Mouse (Mus musculus): Measurements from ENCODE around the gene Pkm.

The Pkm gene

DNA sequence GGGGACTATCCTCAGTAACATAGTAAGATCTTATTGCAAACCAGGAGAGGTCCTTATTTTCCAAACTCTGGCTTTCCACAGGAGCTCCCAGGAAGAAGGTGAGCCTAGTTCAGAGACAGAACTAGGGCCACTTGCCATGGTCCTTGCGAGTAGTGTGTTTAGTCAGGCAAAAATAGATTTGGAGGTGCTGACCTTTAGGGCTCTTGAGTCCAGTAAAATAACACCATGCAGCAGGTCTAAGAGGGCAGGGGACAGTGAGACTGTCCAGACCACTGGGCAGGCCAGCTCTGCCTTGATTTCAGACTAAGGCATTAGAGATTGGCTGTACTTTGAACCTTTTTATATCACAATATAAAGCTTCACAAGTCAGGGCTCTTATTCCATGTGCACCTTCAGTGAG is 10.6 kb downstream of the Pkm start:
- no peak for DNase-seq

DNA sequence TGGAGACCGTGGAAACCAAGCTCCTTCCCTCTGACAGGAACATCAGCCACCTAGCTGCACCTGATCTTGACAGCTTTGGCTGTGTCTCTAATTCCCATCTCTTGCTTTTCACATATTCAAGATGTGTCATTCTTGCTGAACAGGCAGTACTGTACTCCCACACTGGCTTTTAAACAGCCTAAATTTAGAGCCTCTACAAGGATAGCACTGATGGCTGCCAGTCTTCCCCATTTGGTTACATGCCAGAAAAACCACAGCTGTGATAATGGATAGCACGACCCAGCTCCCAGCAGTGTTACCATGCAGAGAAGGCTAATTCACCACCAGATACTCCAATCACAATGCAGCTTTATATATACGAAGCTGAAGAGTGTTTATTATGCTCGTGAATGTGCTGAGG is 11.1 kb downstream of the Pkm start:
- no peak for DNase-seq

DNA sequence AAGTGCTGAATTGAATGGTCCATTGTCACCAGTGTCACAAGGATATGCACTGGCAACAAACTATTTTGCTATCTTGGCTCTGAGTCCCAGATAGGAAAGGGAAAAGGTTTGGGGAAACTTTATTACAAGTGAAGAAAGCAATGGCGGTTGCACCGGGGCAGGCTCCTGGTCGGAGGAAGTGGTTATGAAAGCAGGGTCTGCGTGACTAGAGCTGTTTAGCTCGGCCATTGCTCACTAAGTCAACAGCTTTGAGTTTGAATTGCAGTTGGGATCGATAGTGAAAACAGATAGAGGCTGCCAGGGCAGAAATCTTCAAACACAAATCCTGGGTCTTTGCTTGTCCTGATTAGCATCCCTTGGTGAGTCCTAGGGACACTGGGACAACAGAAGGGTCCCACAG is 11.7 kb downstream of the Pkm start:
- no peak for DNase-seq

DNA sequence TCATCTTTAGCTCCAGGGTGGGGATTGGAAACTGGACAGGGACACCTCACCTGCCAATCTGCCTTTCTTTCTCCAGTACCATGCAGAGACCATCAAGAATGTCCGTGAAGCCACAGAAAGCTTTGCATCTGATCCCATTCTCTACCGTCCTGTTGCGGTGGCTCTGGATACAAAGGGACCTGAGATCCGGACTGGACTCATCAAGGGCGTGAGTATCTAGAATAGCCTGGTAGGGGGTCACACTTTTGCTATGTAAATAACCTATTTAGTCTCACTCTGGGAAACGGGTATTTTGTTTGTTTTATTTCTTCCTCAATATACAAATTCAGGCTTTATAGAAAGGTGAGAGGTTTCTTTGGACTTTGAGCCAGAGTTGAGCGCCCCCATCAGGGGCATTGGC is 12.3 kb downstream of the Pkm start:
- no peak for DNase-seq

DNA sequence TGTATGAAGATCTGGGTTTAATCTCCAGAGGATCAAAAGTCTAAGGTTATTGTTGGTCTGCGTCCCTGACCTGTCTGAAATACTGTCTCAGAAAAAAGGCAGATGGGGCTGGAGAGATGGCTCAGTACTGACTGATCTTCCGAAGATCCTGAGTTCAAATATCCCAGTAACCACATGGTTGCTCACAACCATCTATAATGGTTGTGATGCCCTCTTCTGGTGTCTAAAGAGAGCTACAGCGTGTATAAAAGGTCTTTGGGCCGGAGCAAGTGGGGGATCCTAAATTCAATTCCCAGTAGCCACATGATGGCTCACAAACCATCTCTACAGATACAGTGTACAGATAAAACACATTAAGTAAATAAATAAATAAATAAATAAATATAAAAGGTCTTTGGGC is 13.0 kb downstream of the Pkm start:
- no peak for DNase-seq

DNA sequence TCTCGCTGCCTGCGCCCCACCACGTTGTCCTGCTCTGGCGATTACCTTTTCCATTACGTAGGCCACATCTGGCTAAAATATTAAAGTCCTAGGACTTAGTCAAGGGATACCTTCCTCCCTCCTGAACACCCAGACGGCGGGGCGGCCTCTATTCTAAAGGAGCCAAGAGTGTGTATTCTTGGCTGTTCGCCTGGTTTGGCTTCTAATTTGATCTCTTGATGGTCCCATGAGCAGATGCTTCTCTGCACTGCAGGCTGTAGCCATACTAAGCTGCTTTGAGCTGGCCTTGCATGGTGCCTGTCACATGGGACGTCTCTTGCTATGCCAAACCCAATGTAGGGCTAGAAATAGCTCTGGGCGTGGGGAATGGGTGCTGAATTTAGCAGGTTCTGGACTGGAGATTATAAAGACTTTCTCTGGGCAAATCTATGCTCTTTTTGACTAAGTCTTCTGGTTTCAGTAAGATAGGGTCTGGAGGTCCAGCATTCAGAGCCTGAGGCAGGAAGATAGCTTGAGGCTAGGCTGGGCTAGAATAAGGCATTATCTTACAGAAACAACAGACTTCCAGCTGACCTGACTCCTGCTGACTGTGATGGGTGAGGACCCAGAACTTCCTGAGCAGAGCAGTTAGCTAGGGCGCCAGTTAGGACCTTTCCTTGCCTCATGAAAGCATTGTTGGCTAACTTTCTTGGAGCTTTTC is 16.2 kb downstream of the Pkm start:
- DNase-seq, result no peak

DNA sequence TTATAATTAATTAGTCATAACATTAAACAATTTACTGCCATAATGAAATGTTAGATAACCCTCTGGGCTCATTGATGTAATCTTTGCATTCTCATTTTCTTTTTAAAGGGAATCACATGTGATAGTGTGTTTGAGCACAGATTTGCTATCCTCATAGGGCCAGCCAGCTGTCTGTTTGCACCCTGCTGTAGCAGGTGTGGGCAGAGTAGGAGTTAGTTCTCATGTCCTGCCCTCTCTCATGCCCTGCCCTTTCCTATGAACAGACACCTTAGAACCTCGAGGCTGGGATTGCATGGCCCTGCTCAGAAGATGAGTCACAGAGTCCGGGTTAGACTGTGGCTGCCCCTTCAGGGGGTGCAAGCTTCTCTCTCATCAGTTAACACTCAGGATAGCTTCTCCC is 17.3 kb downstream of the Pkm start:
- DNase-seq, result no peak

DNA sequence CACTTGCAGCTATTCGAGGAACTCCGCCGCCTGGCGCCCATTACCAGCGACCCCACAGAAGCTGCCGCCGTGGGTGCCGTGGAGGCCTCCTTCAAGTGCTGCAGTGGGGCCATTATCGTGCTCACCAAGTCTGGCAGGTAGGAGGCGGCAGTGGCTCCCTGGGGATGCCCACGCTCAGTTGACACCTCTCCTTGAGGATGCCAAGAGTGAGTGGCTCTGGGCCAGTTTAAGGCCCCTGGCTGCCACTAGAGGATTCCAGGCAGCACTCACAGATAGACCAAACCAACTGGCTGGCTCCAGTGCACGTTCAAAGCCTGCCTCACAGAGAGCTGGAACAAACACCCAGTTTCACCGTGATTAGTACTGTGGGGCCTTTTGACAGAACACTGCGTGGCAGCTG is 19.4 kb downstream of the Pkm start:
- no peak for DNase-seq

DNA sequence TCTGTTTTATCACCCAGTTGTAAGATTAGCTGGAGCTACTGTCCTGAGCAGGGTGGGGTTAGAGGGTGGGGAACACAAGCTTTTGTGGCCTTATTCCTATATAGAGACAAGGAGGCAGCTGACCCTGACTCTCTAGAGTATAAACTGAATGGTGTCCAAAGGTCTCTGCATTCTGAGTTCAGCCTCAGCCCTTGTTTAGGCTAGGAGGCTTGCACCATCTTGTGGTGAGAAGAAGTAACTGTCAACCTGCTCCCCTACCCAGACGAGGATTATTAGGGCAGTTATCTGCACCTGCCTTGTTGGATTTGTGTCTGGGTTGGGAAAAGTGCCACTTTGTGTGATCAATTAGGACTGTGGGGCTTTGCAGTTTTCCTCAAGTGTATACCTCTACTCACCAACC is 22.1 kb downstream of the Pkm start:
- peak; percentile 71 for DNase-seq

DNA sequence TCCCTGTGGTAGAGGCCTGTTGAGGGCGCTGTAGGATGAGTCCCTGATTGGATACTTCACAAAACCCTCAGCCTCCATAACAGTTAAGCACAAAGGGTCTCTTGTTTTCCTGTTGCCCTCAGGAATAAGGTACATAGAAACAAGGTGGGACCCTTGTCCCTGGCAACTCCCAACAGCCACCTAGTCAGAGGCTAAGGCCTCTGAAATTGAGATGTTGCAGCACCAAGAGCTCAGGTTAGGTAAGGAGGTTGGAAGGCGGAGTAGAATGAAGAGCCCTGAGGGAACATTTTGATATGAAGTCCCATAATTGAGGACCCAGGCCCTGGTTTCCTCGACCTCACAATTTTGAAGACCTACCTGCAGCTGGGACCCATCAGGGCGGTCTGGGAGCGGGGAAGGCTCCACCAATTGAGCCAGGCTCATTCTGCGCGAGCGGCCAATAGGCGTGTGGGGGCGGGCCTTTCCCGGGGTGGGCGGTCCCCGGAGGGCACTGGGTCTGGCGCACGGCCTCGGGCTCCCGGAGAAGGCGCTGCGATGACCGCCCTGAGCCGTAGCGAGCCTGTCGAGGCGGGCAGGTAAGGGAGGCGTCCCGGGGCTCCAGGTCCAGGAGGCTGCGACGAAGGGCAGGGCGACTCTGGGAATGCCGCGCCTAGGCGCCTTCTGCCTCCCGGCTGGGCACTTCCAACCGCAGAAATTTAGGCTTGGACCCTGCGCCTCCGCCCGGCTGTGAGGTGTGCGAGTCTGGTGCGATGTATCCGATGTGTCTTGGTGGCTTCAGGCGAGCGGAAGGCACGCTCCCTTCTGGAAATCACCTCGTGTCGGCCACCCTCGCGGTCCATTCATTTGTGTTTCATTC is 23.7 kb downstream of the Pkm start, which contains the start of gene Gramd2:
Gramd2 (plus strand) TSS at position 467 of the 856 bp plus-strand sequence.
- DNase-seq, result peak; percentile 52

DNA sequence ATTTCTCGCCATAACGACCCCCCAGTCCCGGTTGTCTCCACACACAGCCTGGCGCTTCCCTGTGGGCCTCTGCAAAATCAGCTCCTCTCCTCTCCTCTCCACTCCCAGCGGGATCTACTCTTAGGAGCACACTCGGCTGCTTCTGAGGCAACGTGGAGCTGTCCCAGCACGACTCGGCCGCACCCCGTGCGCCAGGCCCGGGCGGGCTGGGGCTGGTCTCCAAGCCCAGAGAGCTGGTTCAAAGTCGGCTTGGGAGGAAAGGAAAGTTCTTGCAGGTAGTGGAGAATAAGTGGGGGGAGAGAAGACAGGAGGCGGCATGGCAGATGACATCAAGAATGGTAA is 24.3 kb downstream of the Pkm start:
- no peak for DNase-seq

DNA sequence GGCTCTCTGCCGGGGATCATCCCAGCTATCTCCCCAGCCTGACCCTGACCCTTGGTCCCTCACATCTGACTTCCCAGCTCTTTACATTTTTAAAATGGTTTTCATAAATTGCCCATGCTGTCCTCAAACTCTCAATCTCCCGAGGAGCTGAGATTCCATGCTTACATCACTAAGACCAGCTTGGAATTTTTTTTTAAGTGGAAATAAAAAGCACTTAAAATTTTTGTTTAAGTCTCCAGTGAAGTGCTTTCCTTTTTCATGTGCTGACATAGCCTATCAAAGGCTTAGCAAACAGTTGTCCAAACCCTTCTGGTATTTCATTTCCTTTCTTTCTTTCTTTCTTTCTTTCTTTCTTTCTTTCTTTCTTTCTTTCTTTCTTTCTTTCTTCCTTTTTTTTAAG is 27.9 kb downstream of the Pkm start:
- DNase-seq, result no peak

DNA sequence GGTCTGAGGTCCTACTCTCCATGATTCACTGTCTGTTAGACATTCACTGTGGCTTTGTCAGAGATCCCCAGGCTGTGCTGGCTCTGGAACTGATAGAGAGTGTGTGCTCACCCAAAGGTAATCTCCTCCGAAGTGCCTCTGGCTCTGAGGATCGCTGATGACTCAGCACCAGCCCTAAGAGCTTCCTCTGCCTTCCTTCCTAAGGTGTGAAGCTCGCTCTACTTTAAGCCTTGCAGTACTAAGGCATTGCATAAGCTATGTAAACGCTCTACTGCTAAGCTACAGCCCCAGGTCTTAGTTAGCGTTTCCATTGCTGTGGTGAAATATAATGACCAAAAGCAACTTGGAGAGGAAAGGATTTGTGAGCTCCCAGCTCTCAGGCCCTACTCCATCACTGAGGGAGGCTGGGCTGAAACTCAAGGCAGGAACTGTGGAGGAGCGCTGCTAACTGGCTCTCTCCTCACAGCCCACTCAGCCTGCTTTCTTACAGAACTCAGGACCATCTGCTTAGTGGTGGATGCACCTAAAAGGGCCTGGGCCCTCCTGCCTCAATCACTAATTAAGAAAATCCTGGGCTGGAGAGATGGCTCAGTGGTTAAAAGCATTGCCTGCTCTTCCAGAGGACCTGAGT is 31.4 kb downstream of the Pkm start:
- DNase-seq, result no peak

DNA sequence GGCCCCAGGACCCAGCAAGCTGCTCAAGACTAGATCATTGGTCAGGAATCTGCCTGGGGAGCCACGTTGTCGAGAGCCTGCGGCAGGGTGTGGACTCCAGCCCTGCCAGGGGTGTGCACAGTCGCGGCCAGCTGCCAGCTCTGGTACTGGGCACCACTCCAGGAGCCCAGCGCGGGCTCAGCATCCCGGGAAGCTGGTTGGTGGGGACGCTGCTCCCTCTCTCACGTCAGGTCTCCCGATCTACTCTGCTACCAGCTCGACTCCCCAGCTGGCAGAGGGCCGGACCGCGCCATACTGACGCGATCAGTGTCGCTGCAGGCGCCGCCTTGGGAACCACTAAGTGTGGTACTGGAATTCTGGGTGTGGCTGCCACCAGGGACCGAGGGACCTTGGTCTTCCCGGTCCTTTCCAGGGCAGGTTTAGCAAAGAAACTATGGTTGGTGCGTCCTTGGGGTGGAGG is 35.5 kb downstream of the Pkm start:
- peak; percentile 80 for DNase-seq

DNA sequence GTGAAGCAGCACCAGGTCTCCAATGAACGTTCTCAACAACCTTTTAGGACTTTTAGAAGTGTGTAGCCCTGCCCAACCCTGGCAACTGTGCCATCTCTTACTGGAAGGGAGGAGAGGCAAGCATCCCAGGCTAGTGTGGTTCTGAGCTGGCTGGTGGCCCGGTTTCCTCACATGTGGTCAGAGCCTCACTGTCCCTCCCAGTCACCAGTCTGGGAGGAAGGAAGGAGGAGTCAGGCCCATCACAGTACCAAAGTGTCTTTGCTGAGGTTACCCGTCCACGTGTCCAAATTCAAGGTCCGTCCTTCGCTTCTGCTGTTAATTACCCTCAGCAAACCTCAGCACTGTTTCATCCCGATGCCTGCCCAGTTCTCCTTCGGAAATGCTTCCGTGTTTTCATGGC is 36.0 kb downstream of the Pkm start:
- DNase-seq, result no peak

DNA sequence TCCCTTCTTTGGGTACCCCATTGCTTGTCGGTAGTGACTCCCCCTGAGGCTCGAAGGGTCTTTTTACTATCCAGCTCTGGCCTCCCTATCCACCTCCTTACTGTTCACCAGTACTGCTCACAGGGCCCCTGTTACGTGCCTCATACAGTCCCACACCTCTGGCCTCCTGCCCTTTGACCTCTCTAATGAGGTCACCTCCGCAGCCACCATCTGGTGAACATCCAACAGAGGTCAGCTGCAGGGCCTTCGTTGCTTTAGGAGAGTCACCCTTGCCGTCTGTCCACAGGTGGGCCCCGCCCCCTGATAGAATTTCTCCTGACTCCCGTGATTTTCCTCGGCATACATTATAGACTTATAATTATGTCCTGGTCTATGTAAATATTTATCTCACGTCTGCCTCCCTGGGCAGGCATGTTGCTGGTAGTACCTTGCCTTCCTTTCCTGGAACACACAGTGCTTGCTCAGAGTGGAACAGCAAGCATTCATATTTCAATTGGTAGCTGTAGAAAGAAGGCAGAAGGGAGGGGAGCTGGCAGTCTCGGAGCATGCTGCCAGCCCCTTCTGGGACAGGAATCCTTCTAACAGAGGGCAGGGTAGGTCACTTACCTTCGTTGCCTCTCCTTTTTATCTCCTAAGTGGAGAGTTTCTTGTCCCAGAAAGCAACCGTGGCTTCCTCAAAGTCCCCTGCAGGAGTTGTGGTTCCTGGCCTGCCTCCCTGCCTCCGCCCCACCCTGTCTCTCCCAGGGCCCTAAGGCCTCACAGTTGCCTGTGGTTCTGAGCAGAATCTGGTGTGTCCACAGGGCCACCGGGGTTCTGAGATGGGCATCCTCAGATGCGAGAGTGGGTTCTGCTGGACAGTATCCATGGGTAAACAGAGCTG is 38.6 kb downstream of the Pkm start:
- no peak for DNase-seq

DNA sequence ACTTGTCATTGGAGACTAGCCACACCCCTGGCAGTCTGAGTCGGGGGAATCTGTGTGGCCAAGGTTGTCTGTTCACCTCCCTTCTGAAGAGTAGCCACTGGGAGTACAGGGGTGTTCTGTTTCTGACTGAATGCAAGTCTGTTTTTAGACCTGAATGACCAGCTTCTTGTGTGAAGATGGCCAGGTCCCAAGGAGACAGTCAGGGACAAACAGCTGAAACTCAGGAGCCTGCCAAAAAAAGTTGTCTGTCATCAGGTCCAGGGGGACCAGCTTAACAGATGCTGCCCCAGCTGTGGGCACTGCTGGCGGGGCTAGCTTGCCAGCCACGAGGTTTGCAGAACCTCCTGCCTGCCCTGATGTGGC is 39.3 kb downstream of the Pkm start:
- DNase-seq, result no peak

DNA sequence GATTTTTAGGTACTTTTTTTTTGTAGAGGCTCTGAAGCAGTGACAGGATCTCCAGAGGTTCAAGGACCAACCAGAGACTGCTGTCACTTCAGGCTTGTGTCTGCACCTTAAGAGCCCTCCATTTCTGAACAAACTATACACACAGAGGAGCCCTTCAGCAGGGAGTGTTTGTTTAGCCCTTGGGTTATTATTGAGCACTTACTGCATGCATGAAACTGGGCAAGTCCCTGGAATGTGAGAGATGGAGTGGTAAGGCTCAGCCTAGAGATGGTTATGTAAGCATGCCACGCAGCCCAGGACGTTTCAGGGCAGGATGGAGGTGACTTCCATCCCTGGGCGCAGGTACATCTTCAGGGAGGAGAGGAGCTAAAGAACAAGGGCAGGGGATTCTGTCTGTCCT is 40.2 kb downstream of the Pkm start:
- DNase-seq, result no peak

DNA sequence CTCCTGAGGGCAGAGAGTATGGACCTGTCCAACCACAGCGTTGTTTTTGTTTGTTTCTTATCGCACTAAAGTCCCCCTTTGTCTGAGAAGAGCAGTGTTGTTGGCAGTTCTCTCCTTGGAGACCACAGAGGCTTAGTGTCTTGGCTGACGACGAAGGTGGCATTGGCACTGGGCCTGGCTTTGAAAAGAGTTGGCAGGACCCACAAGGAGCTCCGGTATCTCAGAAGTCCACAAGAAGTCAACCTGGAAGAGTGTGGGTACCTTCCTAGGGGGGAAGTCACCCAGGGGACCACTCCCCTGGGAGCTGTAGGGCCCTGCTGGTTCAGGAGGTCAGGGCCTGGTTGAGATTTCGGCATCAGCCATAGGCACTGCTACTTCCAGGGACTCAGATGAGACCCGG is 44.9 kb downstream of the Pkm start:
- no peak for DNase-seq

DNA sequence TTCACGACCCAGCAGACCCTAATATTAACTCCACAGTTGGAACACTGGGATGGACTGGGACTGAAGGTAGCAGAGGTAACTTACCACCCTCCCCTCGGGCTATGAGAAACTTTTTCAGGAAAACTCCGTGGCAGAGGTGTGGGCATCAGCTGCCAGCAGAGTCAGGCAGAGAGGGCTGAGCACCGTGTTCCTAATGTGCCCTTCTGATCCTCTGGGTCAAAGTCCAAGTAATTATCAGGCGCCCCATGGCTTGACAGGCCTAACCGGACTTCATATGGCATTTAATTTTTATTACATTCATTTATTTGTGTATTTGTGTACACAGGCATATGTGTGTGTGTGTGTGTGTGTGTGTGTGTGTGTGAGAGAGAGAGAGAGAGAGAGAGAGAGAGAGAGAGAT is 46.9 kb downstream of the Pkm start:
- DNase-seq, result peak; percentile 66

DNA sequence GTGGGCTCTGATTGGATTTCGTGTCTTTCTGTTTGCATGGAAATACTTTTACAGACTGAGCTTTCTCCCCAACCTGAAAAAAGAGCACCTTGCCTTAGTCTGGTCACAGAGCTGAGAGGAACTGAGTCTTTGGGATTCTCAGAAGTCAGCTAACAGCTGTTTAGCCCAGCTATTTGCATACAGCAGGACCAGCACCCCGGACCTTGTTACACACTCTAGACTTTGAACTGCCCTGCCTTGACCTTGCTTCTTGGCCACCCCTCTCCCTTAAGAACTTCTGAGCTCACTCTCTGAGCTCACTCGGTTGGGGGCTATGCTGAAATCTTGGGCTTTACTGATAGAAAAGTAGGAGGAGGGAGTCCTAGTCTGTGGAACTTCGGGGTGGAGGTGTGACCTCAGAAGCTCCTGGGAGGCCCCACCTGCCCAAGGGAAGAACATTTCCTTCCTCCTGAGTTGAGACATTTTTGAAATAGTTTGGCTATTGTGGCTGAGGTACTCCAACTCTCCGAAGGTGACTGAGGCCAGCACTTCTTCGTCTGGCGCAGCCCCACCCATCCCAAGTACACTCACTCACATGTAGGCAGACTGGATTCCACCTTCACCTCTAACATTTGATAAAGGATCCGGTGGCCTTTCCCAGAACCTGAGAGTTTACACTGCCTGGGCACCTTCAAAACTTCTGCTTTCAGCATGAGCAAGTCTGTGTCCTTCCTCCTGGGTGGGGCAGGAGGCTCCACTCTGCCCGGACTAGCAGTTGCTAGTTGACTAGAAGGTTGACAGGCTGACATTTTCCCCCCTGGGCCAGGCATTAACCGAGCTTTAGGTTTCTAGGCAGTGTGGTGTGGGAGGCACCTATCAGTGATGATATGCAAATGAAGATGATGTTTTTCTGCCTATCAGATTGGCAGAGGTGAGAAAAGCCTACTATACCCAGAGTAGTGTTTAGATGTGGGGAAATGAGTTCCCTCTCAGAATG is 51.0 kb downstream of the Pkm start:
- peak; percentile 72 for DNase-seq

DNA sequence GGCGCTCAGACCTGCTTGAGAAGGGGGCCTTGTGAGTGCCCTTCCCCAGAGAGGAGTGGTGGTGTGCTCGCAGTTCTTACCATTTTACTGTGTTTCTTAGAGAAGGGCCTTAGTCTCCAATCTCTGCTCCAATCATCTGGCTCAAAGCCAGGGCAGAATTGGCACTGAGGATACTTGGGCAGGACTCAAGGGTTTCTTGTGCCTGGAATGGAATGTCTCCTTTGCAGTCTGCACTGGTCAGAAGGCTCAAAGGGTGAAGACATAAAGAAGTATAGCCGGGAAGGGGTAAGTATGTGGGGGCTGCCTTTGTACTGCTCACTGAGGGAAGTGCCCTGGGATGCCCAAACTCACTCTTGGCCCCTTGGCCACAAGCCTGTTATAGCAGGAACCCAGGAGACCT is 53.1 kb downstream of the Pkm start:
- DNase-seq, result peak; percentile 73

All from kidney, adult 9 months (tissue).